Mouse (Mus musculus) spleen, adult 2 months (tissue): Measurements from ENCODE around the gene Vsx1. TPM values are rescaled to one million over a fixed set of nuclear protein-coding genes. Genes with fewer than 3 reads are reported as not detected.

Source experiments
- DNase-seq, 2 experiments: peaks; one replicate each; pipeline versions ENCODE4 v3.0.0 to v3.0.0-alpha.2; 2012 to 2021; ENCODE audit warnings: low spot score in 2 of 2, low read depth in 1 of 2
- H3K27ac ChIP-seq: fragments of 200-500 bp; 2 replicates; pipeline ENCODE4 v1.5.1; 2012; ENCODE audit warnings: low read length, inconsistent platforms; ENCODE audit not compliant: insufficient read depth
- H3K27me3 ChIP-seq: fragments of 200-500 bp; 2 replicates; pipeline ENCODE4 v1.6.1; 2012; ENCODE audit warnings: mild to moderate bottlenecking, moderate library complexity, low read length, inconsistent platforms; ENCODE audit not compliant: control insufficient read depth, insufficient read depth
- H3K36me3 ChIP-seq: fragments of 200-500 bp; 2 replicates; pipeline ENCODE4 v1.6.1; 2012; ENCODE audit warnings: mild to moderate bottlenecking, low read length, inconsistent platforms; ENCODE audit not compliant: control insufficient read depth, insufficient read depth
- H3K4me1 ChIP-seq: fragments of 200-500 bp; 2 replicates; pipeline ENCODE4 v1.6.1; 2011; ENCODE audit warnings: inconsistent platforms; ENCODE audit not compliant: control insufficient read depth, insufficient read depth, insufficient read length
- H3K4me3 ChIP-seq: fragments of 200-500 bp; 2 replicates; pipeline ENCODE4 v1.5.1; 2011; ENCODE audit warnings: mild to moderate bottlenecking, inconsistent platforms; ENCODE audit not compliant: insufficient read depth, insufficient read length; ENCODE audit errors: extremely low read depth
- CTCF ChIP-seq: fragments of 200-500 bp; IDR thresholded peaks from 2 replicates; pipeline ENCODE4 v1.5.1; 2011; ENCODE audit warnings: mild to moderate bottlenecking, inconsistent platforms; ENCODE audit not compliant: insufficient read depth, insufficient read length, insufficient replicate concordance; ENCODE audit errors: extremely low read depth
- POLR2A ChIP-seq: fragments of 200-500 bp; IDR thresholded peaks from 2 replicates; pipeline ENCODE4 v1.6.1; 2011; ENCODE audit warnings: low read depth, low read length, inconsistent platforms
- WGBS: fragments of 180-500 bp; shearing (Covaris S2); methylation state at CpG from one replicate; pipeline ENCODE4 v1.1.7; 2018; 5-methylcytosine and 5-hydroxymethylcytosine counted together
- polyA plus RNA-seq: library from polyadenylated mRNA; depleted of rRNA; stranded (reverse); fragments of >200 nt; gene quantifications from 2 replicates; pipeline ENCODE4 v1.2.3, GENCODE M21; 2012

The Vsx1 gene
- polyA plus RNA-seq, 1 experiment, result not detected

GRCm38 (mm10) chr2:150662007-150662406, 27.2 kb downstream of the Vsx1 start:
- peaks cover 11% of the 10 kb centered on the region; the same call in 1 of the 2 replicates for H3K4me1 ChIP-seq
- TF ChIP-seq CTCF, result no peak
- TF ChIP-seq POLR2A, result no peak
- no peak overlapping the region for H3K27ac ChIP-seq

GRCm38 (mm10) chr2:150660668-150661451, 28.3 kb downstream of the Vsx1 start:
- WGBS, result 82% methylated on average over 5 of the region's 5 CpGs
- no peak overlapping the region for H3K27ac ChIP-seq
- no peak for TF ChIP-seq CTCF
- TF ChIP-seq POLR2A, result no peak
- H3K36me3 ChIP-seq, result peaks cover 17% of the 10 kb centered on the region
- no peak for DNase-seq
- H3K4me1 ChIP-seq, result peaks cover 8% of the 10 kb centered on the region; the same call in 1 of the 2 replicates
- H3K27me3 ChIP-seq, result no peaks in the 10 kb centered on the region
- no peak overlapping the region for H3K4me3 ChIP-seq

More at GRCm38 (mm10) chr2:150662007-150662406, 27.2 kb downstream of the Vsx1 start:
- no peak for DNase-seq
- Histone ChIP-seq H3K27me3 (no peaks in the 10 kb centered on the region), H3K4me3 (no peak overlapping the region), H3K36me3 (peaks cover 17% of the 10 kb centered on the region)
- 86% methylated on average over 2 of the region's 2 CpGs for WGBS

- 84% methylated on average over 4 of the region's 4 CpGs for WGBS
Observed at GRCm38 (mm10) chr2:150660049-150660448, 29.1 kb downstream of the Vsx1 start.

GRCm38 (mm10) chr2:150656975-150657768, 32.0 kb downstream of the Vsx1 start:
- Histone ChIP-seq H3K4me3 (no peak overlapping the region), H3K27me3 (no peaks in the 10 kb centered on the region), H3K4me1 (no peaks in the 10 kb centered on the region; the same call in 1 of the 2 replicates), H3K36me3 (peaks cover 17% of the 10 kb centered on the region), H3K27ac (no peak overlapping the region)
- DNase-seq, result no peak
- 48% methylated on average over 8 of the region's 8 CpGs for WGBS
- TF ChIP-seq POLR2A (no peak), CTCF (no peak)

More at GRCm38 (mm10) chr2:150660049-150660448, 29.1 kb downstream of the Vsx1 start:
- Histone ChIP-seq H3K27ac (no peak overlapping the region), H3K27me3 (no peaks in the 10 kb centered on the region), H3K4me1 (peaks cover 2% of the 10 kb centered on the region; the same call in 1 of the 2 replicates), H3K4me3 (no peak overlapping the region), H3K36me3 (peaks cover 17% of the 10 kb centered on the region)
- no peak for TF ChIP-seq CTCF
- no peak for TF ChIP-seq POLR2A
- no peak for DNase-seq

GRCm38 (mm10) chr2:150656112-150656511, 33.0 kb downstream of the Vsx1 start:
- TF ChIP-seq CTCF (no peak), POLR2A (no peak)
- H3K27ac ChIP-seq, result no peak overlapping the region
- H3K27me3 ChIP-seq, result no peaks in the 10 kb centered on the region
- peaks cover 17% of the 10 kb centered on the region for H3K36me3 ChIP-seq
- DNase-seq, result no peak
- WGBS, result 90% methylated on average over 3 of the region's 3 CpGs
- no peaks in the 10 kb centered on the region; the same call in 1 of the 2 replicates for H3K4me1 ChIP-seq
- no peak overlapping the region for H3K4me3 ChIP-seq

- Histone ChIP-seq H3K36me3 (peaks cover 15% of the 10 kb centered on the region), H3K27ac (no peak overlapping the region), H3K4me1 (no peaks in the 10 kb centered on the region; the same call in 1 of the 2 replicates), H3K4me3 (no peak overlapping the region), H3K27me3 (no peaks in the 10 kb centered on the region)
- no peak for TF ChIP-seq POLR2A
- no peak for TF ChIP-seq CTCF
- no peak for DNase-seq
- WGBS, result 80% methylated on average over 6 of the region's 6 CpGs
Observed at GRCm38 (mm10) chr2:150655290-150655689, 33.9 kb downstream of the Vsx1 start.

GRCm38 (mm10) chr2:150654814-150655213, 34.3 kb downstream of the Vsx1 start:
- 95% methylated on average over 2 of the region's 2 CpGs for WGBS
- Histone ChIP-seq H3K27me3 (no peaks in the 10 kb centered on the region), H3K4me1 (no peaks in the 10 kb centered on the region; the same call in 1 of the 2 replicates), H3K36me3 (peaks cover 15% of the 10 kb centered on the region), H3K27ac (no peak overlapping the region), H3K4me3 (no peak overlapping the region)
- no peak for TF ChIP-seq CTCF
- no peak for TF ChIP-seq POLR2A
- DNase-seq, result no peak
